Mouse (Mus musculus) cortical plate, adult 2 months (tissue): ENCODE measurements at regions not wholly inside any gene's neighbourhood (a gene's known extent, or its start where the extent isn't known, plus 50 kb on each side); places are given as distances from the start of the nearest gene placed in this dataset.

Experiments
- CTCF ChIP-seq: fragments of 200-500 bp; IDR thresholded peaks from 2 replicates; pipeline ENCODE4 v1.5.1; 2011; ENCODE audit warnings: mild to moderate bottlenecking, control low read depth, low read length; ENCODE audit not compliant: insufficient read depth; ENCODE audit errors: extremely low read depth
- POLR2A ChIP-seq: fragments of 200-500 bp; IDR thresholded peaks from 2 replicates; pipeline ENCODE4 v1.6.1; 2011; ENCODE audit warnings: mild to moderate bottlenecking, low read length, control low read depth; ENCODE audit not compliant: insufficient read depth; ENCODE audit errors: extremely low read depth

- no peak for TF ChIP-seq POLR2A
- no peak for TF ChIP-seq CTCF
Observed at GRCm38 (mm10) chr13:97441803-97442202, 200.9 kb downstream of the Enc1 start.
